Mouse (Mus musculus): Measurements from ENCODE around the gene Olfr294.

Gene Olfr294

GRCm38 (mm10) chr7:86616543-86616942 is at the start of gene Olfr294:
TSS of gene Olfr294 (minus strand) at chr7:86616643.
- no peak for DNase-seq (ENCODE audit: low spot score)

DNA sequence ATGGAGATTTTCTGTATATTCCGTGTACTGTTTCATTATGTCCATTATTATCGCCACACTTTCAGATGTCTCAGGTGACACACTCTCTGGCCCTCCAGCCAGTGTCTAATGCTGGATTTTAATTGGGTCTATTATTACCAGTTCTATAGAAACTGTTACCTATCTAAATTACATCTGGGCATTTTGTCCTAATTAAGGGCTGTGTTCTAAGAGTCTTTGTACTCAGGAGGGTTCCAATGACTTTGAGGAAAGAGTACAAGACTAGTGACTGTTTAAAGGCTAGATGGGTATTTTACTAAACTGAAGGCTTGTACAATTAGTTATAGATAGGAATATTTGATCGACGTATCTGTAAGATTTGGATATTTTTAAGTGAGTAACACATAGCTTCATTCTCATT is 32.3 kb upstream of the Olfr294 start, which contains the start of gene Olfr293:
Olfr293 (plus strand) TSS at position 301 of the 400 bp plus-strand sequence.
- no peak for DNase-seq (ENCODE audit: low spot score)

DNA sequence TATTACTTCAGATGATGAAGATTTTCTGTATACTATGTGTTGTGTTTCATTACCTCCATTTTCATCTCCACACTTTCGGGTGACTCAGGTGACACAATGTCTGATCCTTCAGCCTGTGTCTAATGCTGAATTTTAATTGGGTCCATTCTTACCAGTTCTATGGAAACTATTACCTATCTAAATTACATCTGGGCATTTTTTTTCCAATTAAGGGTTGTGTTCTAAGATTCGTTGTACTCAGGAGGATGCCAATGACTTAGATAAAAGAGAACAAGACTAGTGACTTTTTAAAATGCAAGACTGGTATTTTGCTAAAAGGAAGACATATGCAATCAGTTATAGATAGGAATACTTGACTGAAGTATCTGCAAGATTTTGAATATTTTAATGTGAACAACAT is 32.9 kb downstream of the Olfr294 start, which contains the start of gene Olfr295:
Olfr295 (plus strand) TSS at position 301 of the 400 bp plus-strand sequence.
- no peak for DNase-seq (ENCODE audit: low spot score)

All from adipocyte (in vitro differentiated cells).